Mouse (Mus musculus): ENCODE data around the gene Dcun1d2. TPM values are rescaled to one million over a fixed set of nuclear protein-coding genes. Genes with fewer than 3 reads are reported as not detected.

Gene Dcun1d2
- polyA plus RNA-seq, 1 experiment from 2014 or later, result 35.5 TPM

- DNase-seq, result no peak
- Histone ChIP-seq H3K9ac (replicated peaks; ENCODE audit: low read length) (no peak overlapping the region), H3K4me2 (ENCODE audit: low read length) (no peak overlapping the region), H3K36me3 (ENCODE audit: control insufficient read depth, insufficient read depth, low read length) (peaks cover 82% of the 10 kb centered on the region), H3K4me3 (replicated peaks; ENCODE audit: low read depth, low read length) (no peak overlapping the region), H3K27me3 (ENCODE audit: control insufficient read depth, insufficient read depth, low read length) (no peaks in the 10 kb centered on the region), H3K4me1 (ENCODE audit: control insufficient read depth, insufficient read depth, low read length) (no peaks in the 10 kb centered on the region), H3K27ac (replicated peaks; ENCODE audit: low read depth, low read length) (no peak overlapping the region), H3K9me3 (ENCODE audit: control insufficient read depth, low read length) (no peaks in the 10 kb centered on the region)
- ATAC-seq (ENCODE audit: low FRiP score, low TSS enrichment), result no peak
- WGBS, result 76% methylated on average over 7 of the region's 7 CpGs
These were observed 18.5 kb upstream of the Dcun1d2 start for GRCm38 (mm10) chr8:13306309-13306909.

DNA sequence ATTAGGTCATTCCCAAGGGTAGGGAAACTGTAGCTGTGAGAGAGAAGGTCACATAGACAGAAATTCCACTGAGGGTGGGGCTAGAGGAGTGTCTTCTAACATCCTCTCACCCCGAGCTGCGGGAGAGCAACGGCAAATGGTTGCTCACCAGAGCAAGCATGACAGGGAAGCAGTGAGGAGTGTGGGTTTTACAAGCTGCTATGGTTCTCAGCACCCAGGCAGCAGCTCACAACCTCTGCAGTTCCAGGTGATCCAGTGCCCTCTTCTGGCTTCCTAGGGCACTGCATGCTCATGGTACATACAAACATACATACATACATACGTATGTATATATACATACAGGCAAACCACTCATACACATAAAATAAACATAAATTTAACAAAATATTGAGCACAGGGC lies 18.0 kb upstream of the Dcun1d2 start:
- H3K4me1 ChIP-seq (ENCODE audit: control insufficient read depth, insufficient read depth, low read length), result no peaks in the 10 kb centered on the region
- H3K4me3 ChIP-seq (replicated peaks; ENCODE audit: low read depth, low read length), result no peak overlapping the region
- no peak overlapping the region for H3K27ac ChIP-seq (replicated peaks; ENCODE audit: low read depth, low read length)
- ATAC-seq (ENCODE audit: low FRiP score, low TSS enrichment), result no peak
- no peak for DNase-seq
- no peak overlapping the region for H3K4me2 ChIP-seq (ENCODE audit: low read length)
- H3K36me3 ChIP-seq (ENCODE audit: control insufficient read depth, insufficient read depth, low read length), result peaks cover 81% of the 10 kb centered on the region
- H3K9ac ChIP-seq (replicated peaks; ENCODE audit: low read length), result no peak overlapping the region
- 92% methylated on average over 4 of the region's 4 CpGs for WGBS
- no peaks in the 10 kb centered on the region for H3K27me3 ChIP-seq (ENCODE audit: control insufficient read depth, insufficient read depth, low read length)
- no peaks in the 10 kb centered on the region for H3K9me3 ChIP-seq (ENCODE audit: control insufficient read depth, low read length)

- DNase-seq (no peak), ATAC-seq (ENCODE audit: low FRiP score, low TSS enrichment) (no peak)
- 94% methylated on average over 6 of the region's 6 CpGs for WGBS
- no peaks in the 10 kb centered on the region for H3K9me3 ChIP-seq (ENCODE audit: control insufficient read depth, low read length)
- peaks cover 81% of the 10 kb centered on the region for H3K36me3 ChIP-seq (ENCODE audit: control insufficient read depth, insufficient read depth, low read length)
- no peak overlapping the region for H3K4me2 ChIP-seq (ENCODE audit: low read length)
- no peak overlapping the region for H3K4me3 ChIP-seq (replicated peaks; ENCODE audit: low read depth, low read length)
- no peaks in the 10 kb centered on the region for H3K27me3 ChIP-seq (ENCODE audit: control insufficient read depth, insufficient read depth, low read length)
- no peak overlapping the region for H3K27ac ChIP-seq (replicated peaks; ENCODE audit: low read depth, low read length)
- no peak overlapping the region for H3K9ac ChIP-seq (replicated peaks; ENCODE audit: low read length)
- H3K4me1 ChIP-seq (ENCODE audit: control insufficient read depth, insufficient read depth, low read length), result no peaks in the 10 kb centered on the region
These were observed 17.5 kb upstream of the Dcun1d2 start for GRCm38 (mm10) chr8:13305459-13305858.

DNA sequence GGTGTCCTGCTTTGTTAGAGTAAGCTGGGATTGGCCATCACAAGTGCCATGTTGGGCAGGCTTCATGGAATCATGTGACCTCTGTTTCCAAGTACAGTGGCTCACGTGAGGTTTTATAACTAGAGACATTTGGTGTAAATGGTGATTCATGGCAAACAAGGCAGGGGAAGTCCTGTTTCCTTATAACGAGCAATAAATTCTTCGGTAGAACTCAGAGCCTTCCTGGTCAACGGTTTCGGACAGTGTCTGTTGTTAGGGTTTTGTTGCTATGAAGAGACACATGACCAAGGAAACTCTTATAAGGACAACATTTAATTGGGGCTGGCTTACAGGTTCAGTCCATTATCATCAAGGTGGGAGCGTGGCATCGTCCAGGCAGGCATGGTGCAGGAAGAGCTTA lies 13.1 kb upstream of the Dcun1d2 start:
- H3K4me2 ChIP-seq (ENCODE audit: low read length), result no peak overlapping the region
- no peak for DNase-seq
- H3K9me3 ChIP-seq (ENCODE audit: control insufficient read depth, low read length), result no peaks in the 10 kb centered on the region
- H3K36me3 ChIP-seq (ENCODE audit: control insufficient read depth, insufficient read depth, low read length), result peaks cover 90% of the 10 kb centered on the region
- ATAC-seq (ENCODE audit: low FRiP score, low TSS enrichment), result no peak
- WGBS, result 98% methylated on average over 7 of the region's 7 CpGs
- no peaks in the 10 kb centered on the region for H3K27me3 ChIP-seq (ENCODE audit: control insufficient read depth, insufficient read depth, low read length)
- H3K27ac ChIP-seq (replicated peaks; ENCODE audit: low read depth, low read length), result no peak overlapping the region
- no peaks in the 10 kb centered on the region for H3K4me1 ChIP-seq (ENCODE audit: control insufficient read depth, insufficient read depth, low read length)
- H3K4me3 ChIP-seq (replicated peaks; ENCODE audit: low read depth, low read length), result no peak overlapping the region
- H3K9ac ChIP-seq (replicated peaks; ENCODE audit: low read length), result no peak overlapping the region

DNA sequence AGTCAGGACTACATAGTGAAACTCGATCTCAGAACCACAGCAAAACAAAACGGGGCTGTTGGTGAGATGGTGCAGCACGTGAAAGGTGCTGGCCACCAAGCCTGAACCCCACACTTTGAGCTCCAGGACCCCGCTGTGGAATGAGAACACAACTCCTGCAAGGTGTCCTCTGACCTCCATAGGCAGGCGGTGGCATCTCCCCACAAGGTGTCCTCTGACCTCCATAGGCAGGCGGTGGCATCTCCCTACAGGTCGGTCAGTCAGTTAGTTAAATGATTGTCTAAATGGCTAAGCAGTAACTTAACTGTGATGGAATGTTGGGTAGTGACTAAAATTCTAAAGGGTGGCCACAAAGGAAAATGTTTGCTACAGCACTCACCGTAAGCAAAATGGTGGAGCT lies 11.6 kb upstream of the Dcun1d2 start:
- peaks cover 90% of the 10 kb centered on the region for H3K36me3 ChIP-seq (ENCODE audit: control insufficient read depth, insufficient read depth, low read length)
- H3K27me3 ChIP-seq (ENCODE audit: control insufficient read depth, insufficient read depth, low read length), result no peaks in the 10 kb centered on the region
- H3K4me1 ChIP-seq (ENCODE audit: control insufficient read depth, insufficient read depth, low read length), result no peaks in the 10 kb centered on the region
- no peak overlapping the region for H3K9ac ChIP-seq (replicated peaks; ENCODE audit: low read length)
- DNase-seq, result no peak
- no peak overlapping the region for H3K4me2 ChIP-seq (ENCODE audit: low read length)
- H3K27ac ChIP-seq (replicated peaks; ENCODE audit: low read depth, low read length), result no peak overlapping the region
- H3K4me3 ChIP-seq (replicated peaks; ENCODE audit: low read depth, low read length), result no peak overlapping the region
- WGBS, result 96% methylated on average over 8 of the region's 8 CpGs
- ATAC-seq (ENCODE audit: low FRiP score, low TSS enrichment), result no peak
- H3K9me3 ChIP-seq (ENCODE audit: control insufficient read depth, low read length), result no peaks in the 10 kb centered on the region

- no peaks in the 10 kb centered on the region for H3K27me3 ChIP-seq (ENCODE audit: control insufficient read depth, insufficient read depth, low read length)
- DNase-seq, result no peak
- 97% methylated on average over 9 of the region's 9 CpGs for WGBS
- peaks cover 9% of the 10 kb centered on the region for H3K4me1 ChIP-seq (ENCODE audit: control insufficient read depth, insufficient read depth, low read length)
- peaks cover 60% of the 10 kb centered on the region for H3K36me3 ChIP-seq (ENCODE audit: control insufficient read depth, insufficient read depth, low read length)
- no peak overlapping the region for H3K4me3 ChIP-seq (replicated peaks; ENCODE audit: low read depth, low read length)
- ATAC-seq (ENCODE audit: low FRiP score, low TSS enrichment), result no peak
- no peaks in the 10 kb centered on the region for H3K9me3 ChIP-seq (ENCODE audit: control insufficient read depth, low read length)
- no peak overlapping the region for H3K4me2 ChIP-seq (ENCODE audit: low read length)
- H3K9ac ChIP-seq (replicated peaks; ENCODE audit: low read length), result no peak overlapping the region
- no peak overlapping the region for H3K27ac ChIP-seq (replicated peaks; ENCODE audit: low read depth, low read length)
These were observed 5.9 kb upstream of the Dcun1d2 start for GRCm38 (mm10) chr8:13293677-13294470.

DNA sequence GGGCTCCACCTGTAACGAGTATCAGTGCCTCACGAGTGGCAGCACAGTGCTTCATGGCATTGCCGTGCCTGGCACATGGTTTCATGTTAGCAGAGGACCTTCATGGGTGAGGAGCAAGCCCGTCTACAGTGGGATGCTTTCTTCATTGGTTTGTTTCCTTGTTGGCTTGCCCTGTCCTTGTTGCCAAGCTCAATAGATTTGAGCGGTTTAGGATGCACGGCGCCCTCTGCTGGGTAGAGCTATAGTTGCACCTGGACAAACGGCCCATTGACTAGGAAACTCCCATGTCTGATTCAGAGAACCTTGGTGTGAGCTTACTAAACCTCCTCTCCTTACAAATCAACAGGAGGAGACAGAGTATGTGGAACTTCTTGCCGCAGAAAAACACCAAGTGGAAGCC lies 4.4 kb upstream of the Dcun1d2 start:
- Histone ChIP-seq H3K27ac (replicated peaks; ENCODE audit: low read depth, low read length) (no peak overlapping the region), H3K4me2 (ENCODE audit: low read length) (no peak overlapping the region), H3K36me3 (ENCODE audit: control insufficient read depth, insufficient read depth, low read length) (peaks cover 50% of the 10 kb centered on the region), H3K9ac (replicated peaks; ENCODE audit: low read length) (no peak overlapping the region), H3K9me3 (ENCODE audit: control insufficient read depth, low read length) (no peaks in the 10 kb centered on the region), H3K27me3 (ENCODE audit: control insufficient read depth, insufficient read depth, low read length) (no peaks in the 10 kb centered on the region), H3K4me3 (replicated peaks; ENCODE audit: low read depth, low read length) (no peak overlapping the region), H3K4me1 (ENCODE audit: control insufficient read depth, insufficient read depth, low read length) (peaks cover 12% of the 10 kb centered on the region)
- ATAC-seq (ENCODE audit: low FRiP score, low TSS enrichment), result no peak
- DNase-seq, result peak; percentile 85
- WGBS, result 29% methylated on average over 9 of the region's 9 CpGs

GRCm38 (mm10) chr8:13288646-13289045 lies 715 bp upstream of the Dcun1d2 start:
- Histone ChIP-seq H3K27me3 (ENCODE audit: control insufficient read depth, insufficient read depth, low read length) (no peaks in the 10 kb centered on the region), H3K27ac (replicated peaks; ENCODE audit: low read depth, low read length) (peak overlapping the region; percentile 88; the same call in 1 of the 2 replicates)

DNA sequence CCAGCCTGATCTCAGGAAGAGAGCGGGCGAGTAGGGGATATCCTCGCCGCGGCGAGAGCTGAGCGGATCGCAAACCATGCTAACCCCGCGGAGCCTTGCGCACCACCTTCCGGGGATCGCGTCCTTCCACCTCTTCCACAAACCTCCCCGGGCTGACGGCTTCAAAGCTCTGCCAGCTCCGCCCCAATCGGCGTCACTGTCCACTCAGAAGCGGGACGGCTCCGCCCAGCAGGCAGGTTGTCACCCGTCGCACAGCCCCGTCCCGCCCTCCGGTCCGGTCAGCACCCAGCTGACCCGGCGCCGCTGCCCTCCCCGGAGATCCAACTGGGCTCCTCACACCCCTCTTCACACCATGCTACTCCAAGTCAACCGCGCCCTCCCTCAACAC lies 633 bp downstream of the Dcun1d2 start:
- ATAC-seq (ENCODE audit: low FRiP score, low TSS enrichment) (peak; percentile 57), DNase-seq (peak; percentile 82)
- H3K27me3 ChIP-seq (ENCODE audit: control insufficient read depth, insufficient read depth, low read length), result no peaks in the 10 kb centered on the region
- peak overlapping the region; percentile 88 for H3K27ac ChIP-seq (replicated peaks; ENCODE audit: low read depth, low read length)
- under 1% methylated on average over 34 of the region's 34 CpGs for WGBS
- peak overlapping the region; percentile 97 for H3K4me2 ChIP-seq (ENCODE audit: low read length)
- peak overlapping the region; percentile 74 for H3K9ac ChIP-seq (replicated peaks; ENCODE audit: low read length)
- H3K9me3 ChIP-seq (ENCODE audit: control insufficient read depth, low read length), result no peaks in the 10 kb centered on the region
- peak overlapping the region; percentile 88 for H3K4me3 ChIP-seq (replicated peaks; ENCODE audit: low read depth, low read length)
- peaks cover 20% of the 10 kb centered on the region for H3K4me1 ChIP-seq (ENCODE audit: control insufficient read depth, insufficient read depth, low read length)
- H3K36me3 ChIP-seq (ENCODE audit: control insufficient read depth, insufficient read depth, low read length), result peaks cover 4% of the 10 kb centered on the region; the same call in 1 of the 2 replicates

More at GRCm38 (mm10) chr8:13288646-13289045, 715 bp upstream of the Dcun1d2 start:
- H3K36me3 ChIP-seq (ENCODE audit: control insufficient read depth, insufficient read depth, low read length), result peaks cover 15% of the 10 kb centered on the region
- H3K4me1 ChIP-seq (ENCODE audit: control insufficient read depth, insufficient read depth, low read length), result peaks cover 20% of the 10 kb centered on the region
- H3K4me3 ChIP-seq (replicated peaks; ENCODE audit: low read depth, low read length), result peak overlapping the region; percentile 88
- no peaks in the 10 kb centered on the region for H3K9me3 ChIP-seq (ENCODE audit: control insufficient read depth, low read length)
- no peak for DNase-seq
- WGBS, result 4% methylated on average over 6 of the region's 6 CpGs
- no peak for ATAC-seq (ENCODE audit: low FRiP score, low TSS enrichment)
- peak overlapping the region; percentile 74 for H3K9ac ChIP-seq (replicated peaks; ENCODE audit: low read length)
- peak overlapping the region; percentile 97 for H3K4me2 ChIP-seq (ENCODE audit: low read length)
